Mouse (Mus musculus): ENCODE data around the gene Tmeff2. TPM values are rescaled to one million over a fixed set of nuclear protein-coding genes. Genes with fewer than 3 reads are reported as not detected.

The Tmeff2 gene
- polyA plus RNA-seq, 1 experiment from 2014 or later, result 1.7 TPM

- no peak overlapping the region for H3K4me2 ChIP-seq
- no peaks in the 10 kb centered on the region for H3K27me3 ChIP-seq (ENCODE audit: control insufficient read depth, insufficient read depth, low read length)
- no peak overlapping the region for H3K27ac ChIP-seq (ENCODE audit: low read depth, low read length)
- H3K4me3 ChIP-seq (ENCODE audit: low read depth, low read length), result no peak overlapping the region
- no peaks in the 10 kb centered on the region for H3K9me3 ChIP-seq (replicated peaks; ENCODE audit: control insufficient read depth, low read length)
- no peak overlapping the region for H3K9ac ChIP-seq (ENCODE audit: low read depth, low read length)
- H3K36me3 ChIP-seq (ENCODE audit: control insufficient read depth, insufficient read depth, low read length), result no peaks in the 10 kb centered on the region
- no peaks in the 10 kb centered on the region; the same call in 1 of the 2 replicates for H3K4me1 ChIP-seq (ENCODE audit: control insufficient read depth, insufficient read depth, low read length)
- WGBS (ENCODE audit: insufficient replicate concordance), result 73% methylated on average over 4 of the region's 4 CpGs
- no peak for ATAC-seq (replicated peaks; ENCODE audit: insufficient number of reproducible peaks, low FRiP score, low TSS enrichment)
These were observed 206.0 kb downstream of the Tmeff2 start for GRCm38 (mm10) chr1:51106401-51106920.

- Histone ChIP-seq H3K9ac (ENCODE audit: low read depth, low read length) (no peak overlapping the region), H3K27me3 (ENCODE audit: control insufficient read depth, insufficient read depth, low read length) (no peaks in the 10 kb centered on the region), H3K27ac (ENCODE audit: low read depth, low read length) (no peak overlapping the region), H3K36me3 (ENCODE audit: control insufficient read depth, insufficient read depth, low read length) (no peaks in the 10 kb centered on the region), H3K4me1 (ENCODE audit: control insufficient read depth, insufficient read depth, low read length) (no peaks in the 10 kb centered on the region; the same call in 1 of the 2 replicates), H3K4me3 (ENCODE audit: low read depth, low read length) (no peak overlapping the region), H3K4me2 (no peak overlapping the region), H3K9me3 (replicated peaks; ENCODE audit: control insufficient read depth, low read length) (no peaks in the 10 kb centered on the region)
- 67% methylated on average over 2 of the region's 2 CpGs for WGBS (ENCODE audit: insufficient replicate concordance)
- ATAC-seq (replicated peaks; ENCODE audit: insufficient number of reproducible peaks, low FRiP score, low TSS enrichment), result no peak
These were observed 206.9 kb downstream of the Tmeff2 start for GRCm38 (mm10) chr1:51107299-51107698.

GRCm38 (mm10) chr1:51114721-51115120, 214.3 kb downstream of the Tmeff2 start:
- no peak for ATAC-seq (replicated peaks; ENCODE audit: insufficient number of reproducible peaks, low FRiP score, low TSS enrichment)
- Histone ChIP-seq H3K27ac (ENCODE audit: low read depth, low read length) (no peak overlapping the region), H3K4me1 (ENCODE audit: control insufficient read depth, insufficient read depth, low read length) (no peaks in the 10 kb centered on the region), H3K4me2 (no peak overlapping the region), H3K9ac (ENCODE audit: low read depth, low read length) (no peak overlapping the region), H3K4me3 (ENCODE audit: low read depth, low read length) (no peak overlapping the region), H3K9me3 (replicated peaks; ENCODE audit: control insufficient read depth, low read length) (no peaks in the 10 kb centered on the region), H3K27me3 (ENCODE audit: control insufficient read depth, insufficient read depth, low read length) (no peaks in the 10 kb centered on the region), H3K36me3 (ENCODE audit: control insufficient read depth, insufficient read depth, low read length) (no peaks in the 10 kb centered on the region)
- WGBS (ENCODE audit: insufficient replicate concordance), result 82% methylated on average over 5 of the region's 5 CpGs

- 73% methylated on average over 5 of the region's 5 CpGs for WGBS (ENCODE audit: insufficient replicate concordance)
- no peaks in the 10 kb centered on the region for H3K27me3 ChIP-seq (ENCODE audit: control insufficient read depth, insufficient read depth, low read length)
- no peak for ATAC-seq (replicated peaks; ENCODE audit: insufficient number of reproducible peaks, low FRiP score, low TSS enrichment)
- H3K4me1 ChIP-seq (ENCODE audit: control insufficient read depth, insufficient read depth, low read length), result no peaks in the 10 kb centered on the region
- no peak overlapping the region for H3K4me3 ChIP-seq (ENCODE audit: low read depth, low read length)
- no peaks in the 10 kb centered on the region for H3K9me3 ChIP-seq (replicated peaks; ENCODE audit: control insufficient read depth, low read length)
- H3K9ac ChIP-seq (ENCODE audit: low read depth, low read length), result no peak overlapping the region
- no peak overlapping the region for H3K4me2 ChIP-seq
- no peaks in the 10 kb centered on the region for H3K36me3 ChIP-seq (ENCODE audit: control insufficient read depth, insufficient read depth, low read length)
- no peak overlapping the region for H3K27ac ChIP-seq (ENCODE audit: low read depth, low read length)
These were observed 215.3 kb downstream of the Tmeff2 start for GRCm38 (mm10) chr1:51115761-51116160.

GRCm38 (mm10) chr1:51117830-51118229, 217.4 kb downstream of the Tmeff2 start:
- Histone ChIP-seq H3K9me3 (replicated peaks; ENCODE audit: control insufficient read depth, low read length) (no peaks in the 10 kb centered on the region), H3K27ac (ENCODE audit: low read depth, low read length) (no peak overlapping the region), H3K4me1 (ENCODE audit: control insufficient read depth, insufficient read depth, low read length) (no peaks in the 10 kb centered on the region), H3K4me2 (no peak overlapping the region), H3K27me3 (ENCODE audit: control insufficient read depth, insufficient read depth, low read length) (no peaks in the 10 kb centered on the region), H3K36me3 (ENCODE audit: control insufficient read depth, insufficient read depth, low read length) (no peaks in the 10 kb centered on the region), H3K4me3 (ENCODE audit: low read depth, low read length) (no peak overlapping the region), H3K9ac (ENCODE audit: low read depth, low read length) (no peak overlapping the region)
- WGBS (ENCODE audit: insufficient replicate concordance), result 90% methylated on average over 2 of the region's 2 CpGs
- no peak for ATAC-seq (replicated peaks; ENCODE audit: insufficient number of reproducible peaks, low FRiP score, low TSS enrichment)

GRCm38 (mm10) chr1:51125671-51126424, 225.4 kb downstream of the Tmeff2 start:
- H3K27ac ChIP-seq (ENCODE audit: low read depth, low read length), result no peak overlapping the region
- no peaks in the 10 kb centered on the region for H3K9me3 ChIP-seq (replicated peaks; ENCODE audit: control insufficient read depth, low read length)
- H3K36me3 ChIP-seq (ENCODE audit: control insufficient read depth, insufficient read depth, low read length), result no peaks in the 10 kb centered on the region
- no peak overlapping the region for H3K9ac ChIP-seq (ENCODE audit: low read depth, low read length)
- H3K4me1 ChIP-seq (ENCODE audit: control insufficient read depth, insufficient read depth, low read length), result no peaks in the 10 kb centered on the region
- no peaks in the 10 kb centered on the region for H3K27me3 ChIP-seq (ENCODE audit: control insufficient read depth, insufficient read depth, low read length)
- no peak overlapping the region for H3K4me2 ChIP-seq
- H3K4me3 ChIP-seq (ENCODE audit: low read depth, low read length), result no peak overlapping the region
- WGBS (ENCODE audit: insufficient replicate concordance), result 78% methylated on average over 10 of the region's 10 CpGs
- no peak for ATAC-seq (replicated peaks; ENCODE audit: insufficient number of reproducible peaks, low FRiP score, low TSS enrichment)

- Histone ChIP-seq H3K27ac (ENCODE audit: low read depth, low read length) (no peak overlapping the region), H3K27me3 (ENCODE audit: control insufficient read depth, insufficient read depth, low read length) (no peaks in the 10 kb centered on the region), H3K9me3 (replicated peaks; ENCODE audit: control insufficient read depth, low read length) (no peaks in the 10 kb centered on the region), H3K9ac (ENCODE audit: low read depth, low read length) (no peak overlapping the region), H3K36me3 (ENCODE audit: control insufficient read depth, insufficient read depth, low read length) (no peaks in the 10 kb centered on the region), H3K4me3 (ENCODE audit: low read depth, low read length) (no peak overlapping the region), H3K4me2 (no peak overlapping the region), H3K4me1 (ENCODE audit: control insufficient read depth, insufficient read depth, low read length) (no peaks in the 10 kb centered on the region)
- WGBS (ENCODE audit: insufficient replicate concordance), result 74% methylated on average over 5 of the region's 5 CpGs
- ATAC-seq (replicated peaks; ENCODE audit: insufficient number of reproducible peaks, low FRiP score, low TSS enrichment), result no peak
These were observed 225.9 kb downstream of the Tmeff2 start for GRCm38 (mm10) chr1:51126425-51126765.

- Histone ChIP-seq H3K9me3 (replicated peaks; ENCODE audit: control insufficient read depth, low read length) (no peaks in the 10 kb centered on the region), H3K27ac (ENCODE audit: low read depth, low read length) (no peak overlapping the region), H3K4me3 (ENCODE audit: low read depth, low read length) (no peak overlapping the region), H3K9ac (ENCODE audit: low read depth, low read length) (no peak overlapping the region), H3K4me1 (ENCODE audit: control insufficient read depth, insufficient read depth, low read length) (no peaks in the 10 kb centered on the region), H3K27me3 (ENCODE audit: control insufficient read depth, insufficient read depth, low read length) (no peaks in the 10 kb centered on the region), H3K4me2 (no peak overlapping the region), H3K36me3 (ENCODE audit: control insufficient read depth, insufficient read depth, low read length) (no peaks in the 10 kb centered on the region)
- ATAC-seq (replicated peaks; ENCODE audit: insufficient number of reproducible peaks, low FRiP score, low TSS enrichment), result no peak
- 45% methylated on average over 2 of the region's 2 CpGs for WGBS (ENCODE audit: insufficient replicate concordance)
These were observed 236.3 kb downstream of the Tmeff2 start for GRCm38 (mm10) chr1:51136792-51137191.

- no peaks in the 10 kb centered on the region for H3K36me3 ChIP-seq (ENCODE audit: control insufficient read depth, insufficient read depth, low read length)
- WGBS (ENCODE audit: insufficient replicate concordance), result 76% methylated on average over 10 of the region's 10 CpGs
- no peak overlapping the region for H3K4me3 ChIP-seq (ENCODE audit: low read depth, low read length)
- H3K27me3 ChIP-seq (ENCODE audit: control insufficient read depth, insufficient read depth, low read length), result no peaks in the 10 kb centered on the region
- no peak overlapping the region for H3K9ac ChIP-seq (ENCODE audit: low read depth, low read length)
- H3K9me3 ChIP-seq (replicated peaks; ENCODE audit: control insufficient read depth, low read length), result no peaks in the 10 kb centered on the region
- no peak overlapping the region for H3K27ac ChIP-seq (ENCODE audit: low read depth, low read length)
- no peaks in the 10 kb centered on the region for H3K4me1 ChIP-seq (ENCODE audit: control insufficient read depth, insufficient read depth, low read length)
- ATAC-seq (replicated peaks; ENCODE audit: insufficient number of reproducible peaks, low FRiP score, low TSS enrichment), result no peak
- H3K4me2 ChIP-seq, result no peak overlapping the region
These were observed 239.2 kb downstream of the Tmeff2 start for GRCm38 (mm10) chr1:51139605-51140004.
